Mouse (Mus musculus) liver, embryonic 13.5 days (tissue): ENCODE data around the gene Hspbap1. TPM values are rescaled to one million over a fixed set of nuclear protein-coding genes. Genes with fewer than 3 reads are reported as not detected.

Source experiments
- ATAC-seq: fragments of 200-750 bp; cut with Nextera tagmentation; 2 replicates; pipeline ENCODE4 v1.8.0; 2017; ENCODE audit warnings: low read depth, mild to moderate bottlenecking, moderate number of reproducible peaks, moderate library complexity
- DNase-seq: peaks from one replicate; pipeline ENCODE4 v3.0.0; 2022
- H3K27ac ChIP-seq: fragments of 300-500 bp; sonication (generic); 2 replicates; pipeline ENCODE4 v1.5.1; 2015; ENCODE audit warnings: moderate library complexity, mild to moderate bottlenecking, inconsistent platforms
- H3K27me3 ChIP-seq: fragments of 300-500 bp; sonication (generic); 2 replicates; pipeline ENCODE4 v1.6.1; 2015; ENCODE audit warnings: mild to moderate bottlenecking, inconsistent platforms
- H3K36me3 ChIP-seq: fragments of 300-500 bp; sonication (generic); 2 replicates; pipeline ENCODE4 v1.6.1; 2015; ENCODE audit warnings: mild to moderate bottlenecking, inconsistent platforms
- H3K4me1 ChIP-seq: fragments of 300-500 bp; sonication (generic); replicated peaks from 2 replicates; pipeline ENCODE4 v1.6.1; 2015; ENCODE audit warnings: inconsistent platforms
- H3K4me2 ChIP-seq: fragments of 300-500 bp; sonication (generic); 2 replicates; pipeline ENCODE4 v1.6.1; 2015; ENCODE audit warnings: inconsistent platforms, mild to moderate bottlenecking, moderate library complexity
- H3K4me3 ChIP-seq: fragments of 300-500 bp; sonication (generic); replicated peaks from 2 replicates; pipeline ENCODE4 v1.5.1; 2015; ENCODE audit warnings: mild to moderate bottlenecking, inconsistent platforms
- H3K9ac ChIP-seq: fragments of 300-500 bp; sonication (generic); 2 replicates; pipeline ENCODE4 v1.6.1; 2015; ENCODE audit warnings: mild to moderate bottlenecking, inconsistent platforms
- H3K9me3 ChIP-seq: fragments of 300-500 bp; sonication (generic); replicated peaks from 2 replicates; pipeline ENCODE4 v1.6.1; 2016; ENCODE audit warnings: inconsistent platforms
- WGBS: fragments of 180-500 bp; shearing (Covaris S2); methylation state at CpG from one replicate; pipeline ENCODE4 v1.1.7; 2015; ENCODE audit not compliant: insufficient replicate concordance; 5-methylcytosine and 5-hydroxymethylcytosine counted together
- polyA plus RNA-seq: library from polyadenylated mRNA; unstranded; fragments of >200 nt; fragmentation: Nextera tagmentation; extraction: Ambion mirVana; gene quantifications from 2 replicates; pipeline ENCODE4 v1.2.1, GENCODE M21; 2015

The Hspbap1 gene
- polyA plus RNA-seq, 1 experiment from 2014 or later: 20.2 TPM

- Histone ChIP-seq H3K4me1 (no peaks in the 10 kb centered on the region), H3K4me3 (no peak overlapping the region), H3K9ac (no peak overlapping the region), H3K9me3 (no peaks in the 10 kb centered on the region), H3K4me2 (no peak overlapping the region), H3K27me3 (no peaks in the 10 kb centered on the region), H3K27ac (no peak overlapping the region), H3K36me3 (no peaks in the 10 kb centered on the region)
- no peak for DNase-seq
- no peak for ATAC-seq
- WGBS: 79% methylated on average over 12 of the region's 12 CpGs
Measured at GRCm38 (mm10) chr16:35742251-35742937, 27.8 kb upstream of the Hspbap1 start.

DNA sequence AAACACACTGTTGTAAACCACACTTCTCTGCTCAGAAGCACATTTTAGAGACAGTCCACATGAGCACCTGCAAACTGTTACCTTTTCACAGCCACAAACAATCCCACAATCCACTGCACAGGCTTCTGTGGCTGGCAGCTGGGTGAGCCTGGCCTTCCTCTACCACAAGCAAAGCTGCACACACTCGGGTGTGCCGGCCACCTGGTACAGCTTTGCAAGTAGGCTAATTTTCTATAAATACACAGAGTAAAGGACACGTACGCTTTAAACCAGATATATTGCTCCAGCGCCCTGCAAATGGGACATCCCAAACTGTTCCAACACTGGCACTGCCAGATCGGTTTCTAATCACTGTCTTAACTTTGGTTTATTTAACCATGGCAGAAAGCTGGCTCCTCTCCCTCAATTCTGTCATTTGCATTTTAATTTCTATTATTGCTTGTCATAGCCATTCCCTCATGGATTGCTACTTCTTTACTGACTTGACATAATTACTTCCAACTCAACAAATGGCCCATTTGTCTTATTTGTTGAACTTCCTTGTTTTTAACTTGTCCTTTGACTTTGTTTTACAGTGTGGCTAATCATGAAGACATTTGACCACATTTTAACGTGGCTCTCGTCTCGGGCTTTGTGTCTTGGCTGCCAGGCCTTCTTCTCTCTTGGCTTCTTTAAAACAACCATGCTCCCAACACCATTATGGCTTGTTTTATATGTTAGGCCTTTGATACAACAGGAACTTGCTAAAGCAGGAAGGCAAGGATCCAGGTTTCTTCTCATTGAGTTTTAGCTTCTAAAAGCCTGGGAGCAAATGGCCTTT lies 22.5 kb upstream of the Hspbap1 start:
- H3K9ac ChIP-seq: no peak overlapping the region; the same call in 1 of the 2 replicates
- ATAC-seq: no peak
- no peaks in the 10 kb centered on the region for H3K36me3 ChIP-seq
- no peaks in the 10 kb centered on the region for H3K4me1 ChIP-seq
- H3K4me2 ChIP-seq: no peak overlapping the region
- H3K9me3 ChIP-seq: no peaks in the 10 kb centered on the region
- H3K4me3 ChIP-seq: no peak overlapping the region
- no peak overlapping the region for H3K27ac ChIP-seq
- no peak for DNase-seq
- WGBS: 74% methylated on average over 9 of the region's 9 CpGs
- no peaks in the 10 kb centered on the region for H3K27me3 ChIP-seq

DNA sequence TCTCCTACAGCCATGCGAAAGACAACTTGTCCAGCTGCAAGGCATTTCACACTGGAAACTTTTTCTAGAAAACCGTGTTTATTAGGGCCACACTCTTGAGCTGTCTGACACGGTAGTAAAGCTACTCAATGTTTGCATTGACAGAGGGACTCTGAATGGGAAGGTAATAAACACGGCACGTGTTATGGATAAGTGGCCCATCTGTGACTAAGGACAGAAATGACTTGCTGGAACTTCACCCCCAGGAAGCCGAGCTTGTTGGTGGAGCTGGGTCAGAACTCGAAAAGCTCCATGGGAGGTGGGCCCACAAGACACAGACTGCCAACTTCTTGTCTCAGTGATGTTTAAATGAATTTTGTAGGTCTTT lies 22.0 kb upstream of the Hspbap1 start:
- DNase-seq: no peak
- 81% methylated on average over 7 of the region's 7 CpGs for WGBS
- no peak for ATAC-seq

DNA sequence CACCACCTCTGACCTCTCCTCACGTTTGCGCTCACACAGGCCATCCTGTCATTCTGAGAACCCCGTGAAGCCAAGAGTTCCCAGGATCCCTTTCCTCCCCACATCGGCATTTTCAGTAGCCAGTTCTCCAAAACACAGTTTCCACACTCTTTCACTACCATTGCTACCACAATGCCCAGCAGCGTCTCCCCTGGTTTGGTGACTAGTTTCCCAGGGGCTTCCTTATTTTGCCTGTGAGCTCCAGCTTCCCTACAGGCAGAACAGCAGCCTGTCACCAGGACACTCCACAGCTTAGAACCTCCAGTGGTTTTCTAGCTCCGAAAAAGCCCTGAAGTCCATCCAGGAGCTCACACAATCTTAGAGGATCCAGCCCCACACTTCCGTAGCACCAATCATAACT lies 20.8 kb upstream of the Hspbap1 start:
- Histone ChIP-seq H3K4me3 (no peak overlapping the region), H3K4me1 (no peaks in the 10 kb centered on the region), H3K27ac (no peak overlapping the region), H3K9me3 (no peaks in the 10 kb centered on the region), H3K9ac (no peak overlapping the region), H3K36me3 (no peaks in the 10 kb centered on the region), H3K4me2 (no peak overlapping the region), H3K27me3 (no peaks in the 10 kb centered on the region)
- DNase-seq (no peak), ATAC-seq (no peak)
- WGBS: 81% methylated on average over 7 of the region's 7 CpGs

More for the DNA sequence above, 22.0 kb upstream of the Hspbap1 start:
- no peaks in the 10 kb centered on the region for H3K9me3 ChIP-seq
- no peaks in the 10 kb centered on the region for H3K27me3 ChIP-seq
- no peak overlapping the region for H3K4me2 ChIP-seq
- no peak overlapping the region for H3K27ac ChIP-seq
- H3K4me3 ChIP-seq: no peak overlapping the region
- no peaks in the 10 kb centered on the region for H3K36me3 ChIP-seq
- no peaks in the 10 kb centered on the region for H3K4me1 ChIP-seq
- H3K9ac ChIP-seq: no peak overlapping the region

DNA sequence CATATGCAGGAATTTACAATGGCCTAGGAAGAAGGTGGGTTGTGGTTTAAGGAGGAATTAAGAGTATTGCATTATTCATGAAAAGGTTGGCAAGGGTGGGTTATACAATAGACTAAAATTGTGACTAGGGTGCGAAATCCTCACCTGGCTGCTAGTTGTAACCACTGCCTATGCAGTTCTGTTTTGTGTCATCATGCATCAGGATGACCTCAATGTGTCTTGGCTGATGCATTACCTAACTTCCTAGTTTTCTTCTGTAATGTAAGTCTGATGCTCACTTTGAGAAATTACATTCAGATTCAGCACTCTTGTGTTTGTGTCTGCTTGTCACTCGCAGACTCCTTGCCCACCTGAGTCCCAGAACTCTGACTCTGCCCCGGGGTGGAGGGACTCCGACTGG lies 18.3 kb upstream of the Hspbap1 start:
- Histone ChIP-seq H3K4me3 (no peak overlapping the region), H3K36me3 (no peaks in the 10 kb centered on the region), H3K9ac (no peak overlapping the region), H3K4me2 (no peak overlapping the region), H3K4me1 (peaks cover 21% of the 10 kb centered on the region), H3K9me3 (no peaks in the 10 kb centered on the region), H3K27me3 (no peaks in the 10 kb centered on the region), H3K27ac (no peak overlapping the region)
- no peak for DNase-seq
- ATAC-seq: no peak
- WGBS: 86% methylated on average over 4 of the region's 4 CpGs

DNA sequence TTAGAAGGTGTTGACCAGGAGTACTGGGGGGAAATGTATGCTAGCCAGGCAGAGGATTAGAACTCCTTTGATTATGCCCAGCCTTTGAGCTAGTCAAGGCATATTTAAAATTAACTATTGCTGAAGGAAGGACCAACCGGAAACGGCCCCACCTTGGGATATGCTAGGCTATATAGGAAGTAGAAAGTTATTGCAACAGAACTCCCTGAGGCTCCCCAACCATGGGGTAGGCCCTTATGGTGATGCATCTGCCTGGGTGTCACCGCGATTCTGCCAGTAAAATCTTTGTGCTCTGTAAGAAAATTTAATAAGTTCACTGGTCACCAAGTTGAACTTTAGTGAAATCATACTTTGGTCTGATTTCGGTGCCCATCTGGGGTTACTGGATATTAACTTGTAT lies 16.2 kb upstream of the Hspbap1 start:
- 80% methylated on average over 5 of the region's 5 CpGs for WGBS

GRCm38 (mm10) chr16:35755502-35756334 lies 14.5 kb upstream of the Hspbap1 start:
- Histone ChIP-seq H3K4me3 (no peak overlapping the region), H3K36me3 (no peaks in the 10 kb centered on the region), H3K4me2 (peak overlapping the region; percentile 42), H3K9ac (peak overlapping the region; percentile 30), H3K9me3 (no peaks in the 10 kb centered on the region), H3K27ac (peak overlapping the region; percentile 61), H3K4me1 (peaks cover 44% of the 10 kb centered on the region), H3K27me3 (no peaks in the 10 kb centered on the region)
- WGBS: 63% methylated on average over 6 of the region's 6 CpGs
- DNase-seq: no peak
- ATAC-seq: peak; percentile 85

More for the DNA sequence above, 16.2 kb upstream of the Hspbap1 start:
- Histone ChIP-seq H3K27me3 (no peaks in the 10 kb centered on the region), H3K27ac (no peak overlapping the region), H3K4me1 (peaks cover 31% of the 10 kb centered on the region), H3K9me3 (no peaks in the 10 kb centered on the region), H3K4me2 (no peak overlapping the region), H3K4me3 (no peak overlapping the region), H3K36me3 (no peaks in the 10 kb centered on the region), H3K9ac (no peak overlapping the region)
- ATAC-seq (no peak), DNase-seq (no peak)

- 64% methylated on average over 9 of the region's 9 CpGs for WGBS
- Histone ChIP-seq H3K9ac (no peak overlapping the region), H3K4me1 (peaks cover 53% of the 10 kb centered on the region), H3K9me3 (no peaks in the 10 kb centered on the region), H3K27me3 (no peaks in the 10 kb centered on the region), H3K27ac (peak overlapping the region; percentile 61), H3K36me3 (no peaks in the 10 kb centered on the region), H3K4me2 (no peak overlapping the region), H3K4me3 (no peak overlapping the region)
- DNase-seq: no peak
- peak; percentile 55; the same call in 1 of the 2 replicates for ATAC-seq
Measured at GRCm38 (mm10) chr16:35756697-35757096, 13.5 kb upstream of the Hspbap1 start.

- ATAC-seq: no peak
- DNase-seq: no peak
- peak overlapping the region; percentile 13; the same call in 1 of the 2 replicates for H3K27ac ChIP-seq
- no peak overlapping the region for H3K4me2 ChIP-seq
- H3K36me3 ChIP-seq: no peaks in the 10 kb centered on the region
- no peak overlapping the region for H3K9ac ChIP-seq
- H3K9me3 ChIP-seq: no peaks in the 10 kb centered on the region
- no peaks in the 10 kb centered on the region for H3K27me3 ChIP-seq
- WGBS: 59% methylated on average over 5 of the region's 5 CpGs
- H3K4me3 ChIP-seq: no peak overlapping the region
- H3K4me1 ChIP-seq: peaks cover 78% of the 10 kb centered on the region
Measured at GRCm38 (mm10) chr16:35759401-35759800, 10.8 kb upstream of the Hspbap1 start.

- peak overlapping the region; percentile 61 for H3K9ac ChIP-seq
- peak; percentile 73 for DNase-seq
Measured at GRCm38 (mm10) chr16:35763590-35764296, 6.4 kb upstream of the Hspbap1 start.

More at GRCm38 (mm10) chr16:35763590-35764296, 6.4 kb upstream of the Hspbap1 start:
- Histone ChIP-seq H3K9me3 (no peaks in the 10 kb centered on the region), H3K4me3 (peak overlapping the region; percentile 39), H3K27me3 (no peaks in the 10 kb centered on the region), H3K27ac (peak overlapping the region; percentile 95), H3K4me1 (peaks cover 88% of the 10 kb centered on the region), H3K36me3 (no peaks in the 10 kb centered on the region), H3K4me2 (peak overlapping the region; percentile 67)
- 12% methylated on average over 11 of the region's 11 CpGs for WGBS
- ATAC-seq: peak; percentile 93
